Mouse (Mus musculus) pancreas, adult 10 weeks (tissue): ENCODE data around the gene Gm11273. TPM values are rescaled to one million over a fixed set of nuclear protein-coding genes. Genes with fewer than 3 reads are reported as not detected.

ENCODE experiments used
- polyA plus RNA-seq: library from polyadenylated mRNA; stranded (reverse); fragments of 350-450 nt; fragmentation: Illumina TruSeq; extraction: RNeasy Lipid Tissue Mini Kit (QIAGEN cat#74804); gene quantifications from one replicate; pipeline ENCODE4 v1.2.3, GENCODE M21; 2015; ENCODE audit warnings: low read depth, low replicate concordance; ENCODE audit not compliant: insufficient read depth

Gm11273 gene
- not detected for polyA plus RNA-seq

GRCm38 (mm10) chr13:21501182-21501581 lies at the start of gene Gm11273:
Gene Gm11273, minus strand, starts transcription at chr13:21501418.

GRCm38 (mm10) chr13:21542708-21543107 lies 41.5 kb upstream of the Gm11273 start, which contains the start of gene Olfr1366:
Gene Olfr1366, minus strand, starts transcription at chr13:21542808.

GRCm38 (mm10) chr13:21530781-21531201 lies 29.6 kb upstream of the Gm11273 start, which contains the start of gene Zkscan8:
Gene Zkscan8, minus strand, starts transcription at chr13:21531120.

GRCm38 (mm10) chr13:21495080-21495479 lies 6.1 kb downstream of the Gm11273 start, which contains the start of gene AK157302:
Gene AK157302, plus strand, starts transcription at chr13:21495223.

GRCm38 (mm10) chr13:21478759-21479670 lies 22.2 kb downstream of the Gm11273 start, which contains the start of the genes Zkscan4 and Gm10065:
Gene Zkscan4, plus strand, starts transcription at chr13:21478907.
Gene Gm10065, minus strand, starts transcription at chr13:21479441.

GRCm38 (mm10) chr13:21468061-21469019 lies 32.9 kb downstream of the Gm11273 start, which contains the start of gene Nkapl:
Gene Nkapl, minus strand, starts transcription at chr13:21468509.

GRCm38 (mm10) chr13:21453449-21453848 lies 47.8 kb downstream of the Gm11273 start, which contains the start of gene Zscan26:
Gene Zscan26, minus strand, starts transcription at chr13:21453730.

Other genes starting within 250 kb of the Gm11273 start
- gene Gpx5, start 208.7 kb downstream of the Gm11273 start, polyA plus RNA-seq, result 1.3 TPM
- gene Gpx6, start 189.3 kb downstream of the Gm11273 start, polyA plus RNA-seq, result not detected
- not detected for gene Olfr1367, start 154.5 kb downstream of the Gm11273 start, polyA plus RNA-seq
- 1.2 TPM for gene Zscan12, start 138.6 kb downstream of the Gm11273 start, polyA plus RNA-seq
- gene Zkscan3, start 98.7 kb downstream of the Gm11273 start, polyA plus RNA-seq, result 19.2 TPM
- gene Pgbd1, start 60.4 kb downstream of the Gm11273 start, polyA plus RNA-seq, result 0.50 TPM
- 20.8 TPM for gene Zscan26, start 47.7 kb downstream of the Gm11273 start, polyA plus RNA-seq
- not detected for gene Nkapl, start 32.9 kb downstream of the Gm11273 start, polyA plus RNA-seq
- gene Zkscan4, start 22.5 kb downstream of the Gm11273 start, polyA plus RNA-seq, result 0.92 TPM
- gene Gm10065, start 22.0 kb downstream of the Gm11273 start, polyA plus RNA-seq, result not detected
- gene AK157302, start 6.2 kb downstream of the Gm11273 start, polyA plus RNA-seq, result not detected
- gene Zkscan8, start 29.7 kb upstream of the Gm11273 start, polyA plus RNA-seq, result 2.1 TPM
- gene Olfr1366, start 41.4 kb upstream of the Gm11273 start, polyA plus RNA-seq, result not detected
- not detected for gene Olfr1535, start 58.5 kb upstream of the Gm11273 start, polyA plus RNA-seq
- not detected for gene Olfr1364, start 80.3 kb upstream of the Gm11273 start, polyA plus RNA-seq
- gene Olfr1362, start 112.6 kb upstream of the Gm11273 start, polyA plus RNA-seq, result not detected
- not detected for gene Olfr11, start 141.1 kb upstream of the Gm11273 start, polyA plus RNA-seq
- gene Olfr1361, start 162.0 kb upstream of the Gm11273 start, polyA plus RNA-seq, result not detected
- not detected for gene Olfr1360, start 176.0 kb upstream of the Gm11273 start, polyA plus RNA-seq
- gene Olfr1359, start 196.7 kb upstream of the Gm11273 start, polyA plus RNA-seq, result not detected
- gene Hist1h2bl, start 214.7 kb upstream of the Gm11273 start, polyA plus RNA-seq, result not detected
- not detected for gene Hist1h2ai, start 215.0 kb upstream of the Gm11273 start, polyA plus RNA-seq
- gene Hist1h3h, start 216.2 kb upstream of the Gm11273 start, polyA plus RNA-seq, result not detected
- gene Hist1h2bm, start 220.6 kb upstream of the Gm11273 start, polyA plus RNA-seq, result not detected
- not detected for gene Hist1h4j, start 233.6 kb upstream of the Gm11273 start, polyA plus RNA-seq
- not detected for gene Hist1h4k, start 249.1 kb upstream of the Gm11273 start, polyA plus RNA-seq